Mouse (Mus musculus) midbrain, postnatal 0 days (tissue): Measurements from ENCODE around the gene Rgs17. TPM values are rescaled to one million over a fixed set of nuclear protein-coding genes. Genes with fewer than 3 reads are reported as not detected.

Source experiments
- ATAC-seq: fragments of 200-750 bp; cut with Nextera tagmentation; 2 replicates; pipeline ENCODE4 v1.8.0; 2017; ENCODE audit warnings: moderate number of reproducible peaks, mild to moderate bottlenecking, moderate TSS enrichment, moderate library complexity; ENCODE audit not compliant: low FRiP score
- DNase-seq: peaks from one replicate; pipeline ENCODE4 v3.0.0-alpha.2; 2015; ENCODE audit warnings: low spot score
- H3K27ac ChIP-seq: fragments of 300-500 bp; sonication (generic); 2 replicates; pipeline ENCODE4 v1.5.1; 2014; ENCODE audit warnings: low read depth, mild to moderate bottlenecking, low read length, mixed read lengths
- H3K27me3 ChIP-seq: fragments of 300-500 bp; sonication (generic); 2 replicates; pipeline ENCODE4 v1.6.1; 2014; ENCODE audit warnings: low read length, control low read depth, mixed read lengths; ENCODE audit not compliant: insufficient read depth
- H3K36me3 ChIP-seq: fragments of 300-500 bp; sonication (generic); 2 replicates; pipeline ENCODE4 v1.6.1; 2014; ENCODE audit warnings: low read length, control low read depth, mixed read lengths; ENCODE audit not compliant: insufficient read depth
- H3K4me1 ChIP-seq: fragments of 300-500 bp; sonication (generic); 2 replicates; pipeline ENCODE4 v1.6.1; 2014; ENCODE audit warnings: mild to moderate bottlenecking, control low read depth, antibody characterized with exemption, low read length, mixed read lengths; ENCODE audit not compliant: insufficient read depth
- H3K4me2 ChIP-seq: fragments of 300-500 bp; sonication (generic); 2 replicates; pipeline ENCODE4 v1.6.1; 2014; ENCODE audit warnings: low read depth, mild to moderate bottlenecking, low read length, mixed read lengths; ENCODE audit not compliant: poor library complexity, severe bottlenecking
- H3K4me3 ChIP-seq: fragments of 300-500 bp; sonication (generic); 2 replicates; pipeline ENCODE4 v1.5.1; 2014; ENCODE audit warnings: low read depth, mild to moderate bottlenecking, low read length, moderate library complexity
- H3K9ac ChIP-seq: fragments of 300-500 bp; sonication (generic); replicated peaks from 2 replicates; pipeline ENCODE4 v1.6.1; 2014; ENCODE audit warnings: mild to moderate bottlenecking, low read length, moderate library complexity, mixed read lengths; ENCODE audit not compliant: poor library complexity, severe bottlenecking
- H3K9me3 ChIP-seq: fragments of 300-500 bp; sonication (generic); 2 replicates; pipeline ENCODE4 v1.6.1; 2016; ENCODE audit warnings: low read length, control low read depth
- CTCF ChIP-seq: IDR thresholded peaks from 2 replicates; pipeline ENCODE4 v1.5.1; 2016; ENCODE audit warnings: antibody characterized with exemption, mild to moderate bottlenecking
- WGBS: fragments of 180-500 bp; shearing (Covaris S2); extraction: QIAGEN DNeasy Blood & Tissue Kit; methylation state at CpG from one replicate; pipeline ENCODE4 v1.1.7; 2014; 5-methylcytosine and 5-hydroxymethylcytosine counted together
- polyA plus RNA-seq: library from polyadenylated mRNA; unstranded; fragments of >200 nt; fragmentation: Nextera tagmentation; extraction: Ambion mirVana; gene quantifications from 2 replicates; pipeline ENCODE4 v1.2.1, GENCODE M21; 2015
- total RNA-seq: library from RNA; depleted of rRNA; stranded (reverse); fragments of >200 nt; gene quantifications from 2 replicates; pipeline ENCODE4 v1.2.3, GENCODE M21; 2014

The Rgs17 gene
- total and polyA plus RNA-seq, 2 experiments from 2014 or later: 45.9 to 58.8 TPM

DNA sequence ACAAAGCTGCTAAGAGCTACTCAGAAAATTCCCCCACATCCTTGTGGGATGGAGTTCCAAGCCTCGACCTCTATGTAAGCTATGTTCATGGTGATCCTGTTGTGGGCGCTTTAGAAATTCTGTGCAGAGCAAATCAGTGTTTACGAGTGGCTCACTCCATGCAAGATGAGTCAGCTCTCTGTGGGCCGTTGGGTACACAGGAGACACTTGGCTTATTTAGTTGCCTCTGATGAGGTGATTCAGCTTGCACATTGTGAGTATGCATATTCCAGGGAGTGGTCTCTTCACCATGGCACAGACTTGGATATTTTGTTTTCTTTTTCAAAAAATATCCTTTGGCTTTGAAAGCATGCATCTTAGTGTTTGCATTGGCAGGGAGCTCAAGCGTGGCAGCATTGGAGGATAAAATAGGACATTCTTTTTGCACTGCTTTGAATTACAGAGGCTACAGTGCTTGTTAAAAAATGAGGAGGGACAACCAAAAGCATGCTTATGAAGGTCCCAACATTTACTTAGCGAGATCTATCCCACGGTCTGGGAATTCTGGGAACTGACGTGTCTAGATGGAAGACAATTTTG is 68.8 kb downstream of the Rgs17 start:
- H3K9ac ChIP-seq: no peak overlapping the region
- no peaks in the 10 kb centered on the region for H3K36me3 ChIP-seq
- WGBS: 80% methylated on average over 8 of the region's 8 CpGs
- H3K4me3 ChIP-seq: no peak overlapping the region
- no peak for TF ChIP-seq CTCF
- H3K9me3 ChIP-seq: no peaks in the 10 kb centered on the region
- H3K27me3 ChIP-seq: no peaks in the 10 kb centered on the region
- no peak overlapping the region for H3K27ac ChIP-seq
- H3K4me1 ChIP-seq: no peaks in the 10 kb centered on the region
- no peak overlapping the region for H3K4me2 ChIP-seq
- no peak for ATAC-seq
- DNase-seq: no peak

DNA sequence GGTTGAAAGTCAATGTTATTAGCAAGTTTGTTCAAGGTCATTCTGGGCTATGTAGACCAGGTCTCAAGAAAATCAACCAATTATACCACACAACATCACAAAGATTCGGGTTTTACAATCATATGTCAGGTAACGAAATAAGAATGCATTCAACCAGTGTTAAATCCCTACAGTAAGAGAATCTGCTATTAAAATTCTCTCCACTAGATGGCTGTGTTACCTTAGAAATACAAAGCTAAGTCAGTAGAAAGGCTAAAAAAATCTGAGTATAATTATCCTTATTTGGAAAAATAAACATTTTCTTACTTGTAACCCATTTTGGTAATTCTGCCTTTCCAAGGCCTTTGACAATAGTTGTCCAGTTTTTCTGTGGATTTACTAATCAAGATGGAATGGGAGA is 75.3 kb downstream of the Rgs17 start:
- peak; percentile 83 for TF ChIP-seq CTCF
- Histone ChIP-seq H3K4me1 (no peaks in the 10 kb centered on the region), H3K9me3 (no peaks in the 10 kb centered on the region), H3K4me3 (no peak overlapping the region), H3K4me2 (no peak overlapping the region), H3K9ac (no peak overlapping the region), H3K36me3 (no peaks in the 10 kb centered on the region; the same call in 1 of the 2 replicates), H3K27ac (no peak overlapping the region), H3K27me3 (no peaks in the 10 kb centered on the region)
- DNase-seq: peak; percentile 81
- WGBS: 30% methylated on average over 2 of the region's 2 CpGs
- ATAC-seq: peak; percentile 52; the same call in 1 of the 2 replicates

DNA sequence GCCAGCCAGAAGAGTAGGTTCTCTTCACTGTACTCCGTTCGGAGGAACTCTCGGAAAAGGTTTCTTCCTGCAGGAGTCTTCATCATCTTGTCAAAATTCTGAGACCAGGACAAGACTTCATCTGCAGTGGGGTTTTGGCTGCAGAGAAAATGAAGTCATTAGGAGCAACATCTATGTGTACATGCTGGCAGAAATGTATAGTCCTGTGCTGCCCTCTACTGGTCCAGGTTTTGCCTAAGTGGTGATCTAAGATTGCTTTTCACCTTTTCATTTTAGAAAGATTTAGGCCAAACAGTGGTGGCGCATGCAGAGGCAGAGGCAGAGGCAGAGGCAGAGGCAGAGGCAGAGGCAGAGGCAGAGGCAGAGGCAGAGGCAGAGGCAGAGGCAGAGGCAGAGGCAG is 80.8 kb downstream of the Rgs17 start:
- DNase-seq: peak; percentile 57
- no peaks in the 10 kb centered on the region for H3K9me3 ChIP-seq
- H3K4me2 ChIP-seq: no peak overlapping the region
- no peak overlapping the region for H3K9ac ChIP-seq
- TF ChIP-seq CTCF: peak; percentile 72
- no peaks in the 10 kb centered on the region for H3K27me3 ChIP-seq
- H3K4me3 ChIP-seq: no peak overlapping the region
- 82% methylated on average over 4 of the region's 4 CpGs for WGBS
- no peak overlapping the region for H3K27ac ChIP-seq
- H3K4me1 ChIP-seq: no peaks in the 10 kb centered on the region
- no peak for ATAC-seq
- H3K36me3 ChIP-seq: peaks cover 5% of the 10 kb centered on the region; the same call in 1 of the 2 replicates

DNA sequence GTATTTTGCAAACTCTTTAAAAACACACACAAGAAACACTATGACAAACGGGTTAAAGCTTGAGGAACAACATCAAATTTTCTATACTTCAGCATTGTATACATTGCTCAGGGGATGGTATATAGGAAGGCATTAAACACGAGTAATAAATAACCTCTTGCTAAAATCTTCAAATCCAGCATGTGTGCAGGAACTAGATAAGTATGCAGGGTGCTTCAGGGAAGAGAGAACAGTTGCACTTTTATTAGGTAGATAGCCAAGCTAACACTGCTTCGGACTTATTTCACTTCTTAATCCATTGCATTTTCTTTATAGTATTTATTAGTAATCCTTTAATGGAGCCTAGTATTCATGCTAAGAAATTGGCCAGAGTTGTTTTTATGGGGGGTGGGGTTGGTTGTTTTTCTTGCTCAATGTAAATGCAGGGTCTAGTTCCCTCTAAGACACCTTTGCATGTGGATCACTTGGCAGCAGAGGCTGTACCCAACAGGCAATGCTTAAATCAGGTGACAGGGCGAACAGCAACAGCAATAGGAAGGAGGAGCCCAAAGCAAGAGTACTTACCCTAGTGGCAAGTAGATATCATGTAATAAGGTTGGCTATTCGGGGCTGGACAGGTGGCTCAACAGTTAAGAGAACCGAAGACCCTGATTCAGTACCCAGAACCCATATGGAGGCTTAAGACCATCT is 95.7 kb downstream of the Rgs17 start:
- Histone ChIP-seq H3K9ac (no peak overlapping the region), H3K36me3 (no peaks in the 10 kb centered on the region), H3K27me3 (no peaks in the 10 kb centered on the region), H3K27ac (no peak overlapping the region), H3K4me1 (peaks cover 8% of the 10 kb centered on the region; the same call in 1 of the 2 replicates), H3K4me2 (no peak overlapping the region), H3K4me3 (no peak overlapping the region), H3K9me3 (no peaks in the 10 kb centered on the region)
- 74% methylated on average over 6 of the region's 6 CpGs for WGBS
- ATAC-seq: no peak
- TF ChIP-seq CTCF: no peak
- no peak for DNase-seq

DNA sequence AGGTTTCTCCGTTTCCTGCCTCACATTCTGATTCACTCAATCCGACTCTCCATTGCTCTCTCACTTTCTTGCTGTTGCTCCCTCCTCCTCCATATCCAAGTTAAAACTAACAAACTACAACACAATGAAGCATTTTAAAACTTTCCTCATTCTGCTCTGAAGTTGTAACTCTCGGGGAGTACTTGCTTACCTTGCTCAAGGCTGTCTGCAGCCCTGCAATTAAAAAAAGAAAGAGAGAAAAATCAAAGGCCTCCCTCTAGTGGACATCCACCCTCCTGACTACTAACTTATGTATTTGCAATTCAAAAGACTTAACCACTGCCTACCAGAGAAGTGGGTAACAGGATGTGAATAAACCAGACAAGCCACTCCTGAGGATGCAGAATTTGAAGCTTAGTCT is 97.4 kb downstream of the Rgs17 start:
- 2% methylated on average over 3 of the region's 3 CpGs for WGBS
- H3K4me2 ChIP-seq: peak overlapping the region; percentile 78

More for the DNA sequence above, 97.4 kb downstream of the Rgs17 start:
- ATAC-seq (0 out of 2 replicates have a peak, but pooled peaks have one; percentile 20), DNase-seq (peak; percentile 75)
- Histone ChIP-seq H3K4me1 (peaks cover 8% of the 10 kb centered on the region; the same call in 1 of the 2 replicates), H3K9ac (peak overlapping the region; percentile 44; the same call in 1 of the 2 replicates), H3K36me3 (0 out of 2 replicates have a peak, but pooled peaks cover 5% of the 10 kb centered on the region), H3K9me3 (no peaks in the 10 kb centered on the region), H3K27ac (peak overlapping the region; percentile 59), H3K27me3 (no peaks in the 10 kb centered on the region), H3K4me3 (peak overlapping the region; percentile 95)
- peak; percentile 76 for TF ChIP-seq CTCF
